Mouse (Mus musculus) stomach, embryonic 16.5 days (tissue): Measurements from ENCODE around the gene Fbxo3. TPM values are rescaled to one million over a fixed set of nuclear protein-coding genes. Genes with fewer than 3 reads are reported as not detected.
"Not testable (repeated sequence)": the region's sequence is repeated elsewhere in the genome, so short reads cannot be mapped to it uniquely, and the experiment has no call there.

Source experiments
- ATAC-seq: fragments of 200-750 bp; cut with Nextera tagmentation; 2 replicates; pipeline ENCODE4 v1.8.0; 2017; ENCODE audit warnings: moderate number of reproducible peaks, moderate TSS enrichment; ENCODE audit not compliant: insufficient read depth, low FRiP score
- H3K27ac ChIP-seq: fragments of 300-500 bp; sonication (generic); 2 replicates; pipeline ENCODE4 v1.5.1; 2014; ENCODE audit warnings: low read length
- H3K27me3 ChIP-seq: fragments of 300-500 bp; sonication (generic); 2 replicates; pipeline ENCODE4 v1.6.1; 2014; ENCODE audit warnings: low read length, control low read depth, mixed read lengths; ENCODE audit not compliant: control insufficient read depth, insufficient read depth
- H3K36me3 ChIP-seq: fragments of 300-500 bp; sonication (generic); 2 replicates; pipeline ENCODE4 v1.6.1; 2014; ENCODE audit warnings: low read length; ENCODE audit not compliant: control insufficient read depth, insufficient read depth
- H3K4me1 ChIP-seq: fragments of 300-500 bp; sonication (generic); 2 replicates; pipeline ENCODE4 v1.6.1; 2014; ENCODE audit warnings: low read length, control low read depth, mixed read lengths; ENCODE audit not compliant: control insufficient read depth, insufficient read depth
- H3K4me2 ChIP-seq: fragments of 300-500 bp; sonication (generic); 2 replicates; pipeline ENCODE4 v1.6.1; 2014; ENCODE audit warnings: low read depth, low read length, mixed read lengths
- H3K4me3 ChIP-seq: fragments of 300-500 bp; sonication (generic); replicated peaks from 2 replicates; pipeline ENCODE4 v1.5.1; 2014; ENCODE audit warnings: mild to moderate bottlenecking, low read length
- H3K9ac ChIP-seq: fragments of 300-500 bp; sonication (generic); 2 replicates; pipeline ENCODE4 v1.6.1; 2014; ENCODE audit warnings: low read length
- H3K9me3 ChIP-seq: fragments of 300-500 bp; sonication (generic); replicated peaks from 2 replicates; pipeline ENCODE4 v1.6.1; 2016; ENCODE audit warnings: low read length, control low read depth; ENCODE audit not compliant: control insufficient read depth
- WGBS: fragments of 180-500 bp; shearing (Covaris S2); extraction: QIAGEN DNeasy Blood & Tissue Kit; methylation state at CpG from one replicate; pipeline ENCODE4 v1.1.7; 2014; 5-methylcytosine and 5-hydroxymethylcytosine counted together
- polyA plus RNA-seq: library from polyadenylated mRNA; unstranded; fragments of >200 nt; fragmentation: Nextera tagmentation; extraction: Ambion mirVana; gene quantifications from 2 replicates; pipeline ENCODE4 v1.2.1, GENCODE M21; 2015

Fbxo3 gene
- polyA plus RNA-seq, result 64.2 and 65.7 TPM in 2 replicates

- peaks cover 19% of the 10 kb centered on the region for H3K4me1 ChIP-seq
- peak within 1 kb of the TSS; percentile 96 for H3K9ac ChIP-seq
- no peaks in the 10 kb centered on the region for H3K27me3 ChIP-seq
- H3K4me2 ChIP-seq, result peak within 1 kb of the TSS; percentile 94
- H3K36me3 ChIP-seq, result no peaks in the 10 kb centered on the region
- 1% methylated on average over 43 of the region's 44 CpGs for WGBS
- peak within 1 kb of the TSS; percentile 59 for H3K27ac ChIP-seq
- ATAC-seq, result peak; percentile 96
- H3K4me3 ChIP-seq, result peak within 1 kb of the TSS; percentile 98
- H3K9me3 ChIP-seq, result no peaks in the 10 kb centered on the region
These were observed at the start of gene Fbxo3 for GRCm38 (mm10) chr2:104027458-104028138. TSS of gene Fbxo3 (plus strand) at chr2:104027721.

- ATAC-seq, result no peak
- 9% methylated on average over 5 of the region's 5 CpGs for WGBS
- Histone ChIP-seq H3K27ac (no peak overlapping the region), H3K9ac (no peak overlapping the region), H3K27me3 (no peaks in the 10 kb centered on the region; the same call in 1 of the 2 replicates), H3K4me2 (no peak overlapping the region), H3K4me3 (no peak overlapping the region), H3K4me1 (no peaks in the 10 kb centered on the region), H3K36me3 (no peaks in the 10 kb centered on the region), H3K9me3 (no peaks in the 10 kb centered on the region)
These were observed 45.3 kb upstream of the Fbxo3 start for GRCm38 (mm10) chr2:103982250-103982649.

GRCm38 (mm10) chr2:103983146-103983545, 44.4 kb upstream of the Fbxo3 start:
- no peak overlapping the region for H3K4me3 ChIP-seq
- no peak overlapping the region for H3K9ac ChIP-seq
- no peak for ATAC-seq
- no peak overlapping the region for H3K4me2 ChIP-seq
- no peaks in the 10 kb centered on the region; the same call in 1 of the 2 replicates for H3K27me3 ChIP-seq
- H3K36me3 ChIP-seq, result no peaks in the 10 kb centered on the region
- H3K4me1 ChIP-seq, result no peaks in the 10 kb centered on the region
- no peaks in the 10 kb centered on the region for H3K9me3 ChIP-seq
- WGBS, result 81% methylated on average over 10 of the region's 10 CpGs
- no peak overlapping the region for H3K27ac ChIP-seq

GRCm38 (mm10) chr2:103987595-103987994, 39.9 kb upstream of the Fbxo3 start:
- not testable (repeated sequence) for H3K27ac ChIP-seq, H3K36me3 ChIP-seq, H3K4me3 ChIP-seq, H3K9me3 ChIP-seq, H3K4me1 ChIP-seq, H3K9ac ChIP-seq, H3K27me3 ChIP-seq, H3K4me2 ChIP-seq, ATAC-seq
- WGBS, result 61% methylated on average over 7 of the region's 8 CpGs

GRCm38 (mm10) chr2:103989724-103990123, 37.8 kb upstream of the Fbxo3 start:
- 86% methylated on average over 6 of the region's 6 CpGs for WGBS
- Histone ChIP-seq H3K4me2 (no peak overlapping the region), H3K36me3 (no peaks in the 10 kb centered on the region), H3K9me3 (no peaks in the 10 kb centered on the region), H3K27me3 (no peaks in the 10 kb centered on the region; the same call in 1 of the 2 replicates), H3K4me1 (no peaks in the 10 kb centered on the region), H3K4me3 (no peak overlapping the region), H3K9ac (no peak overlapping the region), H3K27ac (no peak overlapping the region)
- no peak for ATAC-seq

- H3K9me3 ChIP-seq, result no peaks in the 10 kb centered on the region
- no peak overlapping the region for H3K27ac ChIP-seq
- H3K4me2 ChIP-seq, result no peak overlapping the region
- H3K9ac ChIP-seq, result no peak overlapping the region
- H3K4me3 ChIP-seq, result no peak overlapping the region
- no peaks in the 10 kb centered on the region for H3K36me3 ChIP-seq
- H3K4me1 ChIP-seq, result no peaks in the 10 kb centered on the region
- no peak for ATAC-seq
- no peaks in the 10 kb centered on the region; the same call in 1 of the 2 replicates for H3K27me3 ChIP-seq
These were observed 36.2 kb upstream of the Fbxo3 start for GRCm38 (mm10) chr2:103991303-103991702.

GRCm38 (mm10) chr2:103992162-103992561, 35.4 kb upstream of the Fbxo3 start:
- H3K36me3 ChIP-seq, result no peaks in the 10 kb centered on the region
- H3K27ac ChIP-seq, result no peak overlapping the region
- H3K27me3 ChIP-seq, result no peaks in the 10 kb centered on the region; the same call in 1 of the 2 replicates
- ATAC-seq, result no peak
- WGBS, result 65% methylated on average over 9 of the region's 9 CpGs
- no peaks in the 10 kb centered on the region for H3K9me3 ChIP-seq
- H3K4me2 ChIP-seq, result no peak overlapping the region
- no peak overlapping the region for H3K4me3 ChIP-seq
- no peak overlapping the region for H3K9ac ChIP-seq
- H3K4me1 ChIP-seq, result no peaks in the 10 kb centered on the region

GRCm38 (mm10) chr2:103992618-103993332, 34.7 kb upstream of the Fbxo3 start:
- no peak for ATAC-seq
- WGBS, result 38% methylated on average over 17 of the region's 17 CpGs
- no peaks in the 10 kb centered on the region for H3K36me3 ChIP-seq
- H3K9ac ChIP-seq, result no peak overlapping the region
- H3K27me3 ChIP-seq, result no peaks in the 10 kb centered on the region; the same call in 1 of the 2 replicates
- H3K27ac ChIP-seq, result no peak overlapping the region
- no peaks in the 10 kb centered on the region for H3K4me1 ChIP-seq
- no peak overlapping the region for H3K4me2 ChIP-seq
- no peak overlapping the region for H3K4me3 ChIP-seq
- H3K9me3 ChIP-seq, result no peaks in the 10 kb centered on the region

GRCm38 (mm10) chr2:104001076-104001475, 26.4 kb upstream of the Fbxo3 start:
- 24% methylated on average over 2 of the region's 2 CpGs for WGBS
- Histone ChIP-seq H3K4me1 (no peaks in the 10 kb centered on the region), H3K4me3 (no peak overlapping the region), H3K9ac (no peak overlapping the region), H3K27me3 (no peaks in the 10 kb centered on the region), H3K36me3 (no peaks in the 10 kb centered on the region), H3K9me3 (no peaks in the 10 kb centered on the region), H3K4me2 (no peak overlapping the region), H3K27ac (no peak overlapping the region)
- ATAC-seq, result no peak
